Mouse (Mus musculus) intestine, embryonic 14.5 days (tissue): Measurements from ENCODE around the gene Axin1. TPM values are rescaled to one million over a fixed set of nuclear protein-coding genes. Genes with fewer than 3 reads are reported as not detected.
A peak's percentile ranks its signal among the peaks of the same experiment; 100 is the strongest.
"Not testable (repeated sequence)": the region's sequence is repeated elsewhere in the genome, so short reads cannot be mapped to it uniquely, and the experiment has no call there.

Experiments used
- ATAC-seq: fragments of 200-750 bp; cut with Nextera tagmentation; replicated peaks from 2 replicates; pipeline ENCODE4 v1.8.0; 2017; ENCODE audit warnings: low read depth, moderate number of reproducible peaks, moderate TSS enrichment, moderate library complexity; ENCODE audit not compliant: low FRiP score, low TSS enrichment
- DNase-seq: peaks from one replicate; pipeline ENCODE4 v3.0.0-alpha.2; 2018; ENCODE audit warnings: low spot score
- H3K27ac ChIP-seq: fragments of 300-500 bp; sonication (generic); 2 replicates; pipeline ENCODE4 v1.5.1; 2014; ENCODE audit warnings: low read depth, mild to moderate bottlenecking, control low read depth
- H3K27me3 ChIP-seq: fragments of 300-500 bp; sonication (generic); replicated peaks from 2 replicates; pipeline ENCODE4 v1.6.1; 2014; ENCODE audit warnings: low read length, control low read depth; ENCODE audit not compliant: control insufficient read depth, insufficient read depth
- H3K36me3 ChIP-seq: fragments of 300-500 bp; sonication (generic); 2 replicates; pipeline ENCODE4 v1.6.1; 2014; ENCODE audit warnings: low read length, control low read depth; ENCODE audit not compliant: control insufficient read depth, insufficient read depth
- H3K4me1 ChIP-seq: fragments of 300-500 bp; sonication (generic); replicated peaks from 2 replicates; pipeline ENCODE4 v1.6.1; 2014; ENCODE audit warnings: low read length, control low read depth, mixed read lengths; ENCODE audit not compliant: control insufficient read depth, insufficient read depth
- H3K4me2 ChIP-seq: fragments of 300-500 bp; sonication (generic); 2 replicates; pipeline ENCODE4 v1.6.1; 2014; ENCODE audit warnings: low read length
- H3K4me3 ChIP-seq: fragments of 300-500 bp; sonication (generic); 2 replicates; pipeline ENCODE4 v1.5.1; 2014; ENCODE audit warnings: low read depth, low read length, control low read depth, mixed read lengths
- H3K9ac ChIP-seq: fragments of 300-500 bp; sonication (generic); 2 replicates; pipeline ENCODE4 v1.6.1; 2014; ENCODE audit warnings: mild to moderate bottlenecking, low read length
- H3K9me3 ChIP-seq: fragments of 300-500 bp; sonication (generic); 2 replicates; pipeline ENCODE4 v1.6.1; 2016; ENCODE audit warnings: low read length, control low read depth; ENCODE audit not compliant: control insufficient read depth
- WGBS: fragments of 180-500 bp; shearing (Covaris S2); extraction: QIAGEN DNeasy Blood & Tissue Kit; methylation state at CpG from one replicate; pipeline ENCODE4 v1.1.7; 2014; 5-methylcytosine and 5-hydroxymethylcytosine counted together
- polyA plus RNA-seq: library from polyadenylated mRNA; unstranded; fragments of >200 nt; fragmentation: Nextera tagmentation; extraction: Ambion mirVana; gene quantifications from 2 replicates; pipeline ENCODE4 v1.2.1, GENCODE M21; 2014

Axin1 gene
- polyA plus RNA-seq, 1 experiment from 2014 or later: 11.5 TPM

DNA sequence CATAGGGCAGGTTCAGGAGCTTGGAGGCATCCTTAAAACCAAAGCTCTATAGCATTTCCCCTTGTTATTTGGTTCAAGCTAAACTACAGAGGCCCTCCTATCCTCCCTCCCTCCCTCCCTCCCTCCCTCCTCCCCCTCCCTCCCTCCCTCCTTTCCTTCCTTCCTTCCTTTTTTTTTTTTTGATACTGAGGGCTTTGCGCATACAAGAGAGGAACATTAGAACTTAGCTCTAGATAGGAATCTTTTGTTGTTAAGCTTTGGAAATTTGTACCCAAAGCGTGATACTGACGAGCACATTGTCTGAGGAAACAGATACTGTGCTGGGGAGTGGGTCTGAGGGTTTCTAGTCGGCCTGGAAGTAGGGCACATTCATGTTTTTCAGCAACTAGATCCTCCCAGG is 32.9 kb upstream of the Axin1 start:
- Histone ChIP-seq H3K27ac (no peak overlapping the region), H3K9me3 (no peaks in the 10 kb centered on the region), H3K27me3 (peaks cover 9% of the 10 kb centered on the region), H3K9ac (no peak overlapping the region), H3K36me3 (no peaks in the 10 kb centered on the region), H3K4me2 (no peak overlapping the region), H3K4me1 (no peaks in the 10 kb centered on the region), H3K4me3 (no peak overlapping the region)
- 54% methylated on average over 4 of the region's 4 CpGs for WGBS
- DNase-seq (no peak), ATAC-seq (no peak)

DNA sequence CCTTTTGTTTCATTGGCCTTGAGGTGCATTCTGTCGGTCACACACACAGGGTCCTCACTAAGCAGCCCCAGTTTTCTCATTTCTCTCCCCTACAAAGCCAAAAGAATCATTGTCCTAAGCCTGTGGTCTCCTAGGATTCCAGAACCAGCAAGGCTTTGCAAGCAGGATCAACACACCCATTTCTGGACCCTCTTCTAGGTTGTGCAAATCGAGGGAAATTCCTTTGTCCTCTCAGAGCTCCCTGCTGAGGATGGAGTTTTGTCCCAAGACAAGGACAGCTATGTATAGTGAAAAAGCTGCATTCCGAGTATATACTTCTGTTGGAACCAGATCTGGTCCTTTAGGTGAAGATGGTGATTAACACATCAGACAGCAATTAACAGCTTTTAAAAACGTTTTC is 28.3 kb upstream of the Axin1 start:
- peaks cover 10% of the 10 kb centered on the region; the same call in 1 of the 2 replicates for H3K4me1 ChIP-seq
- no peaks in the 10 kb centered on the region for H3K36me3 ChIP-seq
- H3K27ac ChIP-seq: no peak overlapping the region
- no peak overlapping the region for H3K9ac ChIP-seq
- 35% methylated on average over 4 of the region's 4 CpGs for WGBS
- DNase-seq (no peak), ATAC-seq (no peak)
- H3K27me3 ChIP-seq: peaks cover 53% of the 10 kb centered on the region
- H3K4me3 ChIP-seq: no peak overlapping the region
- H3K4me2 ChIP-seq: no peak overlapping the region
- H3K9me3 ChIP-seq: no peaks in the 10 kb centered on the region

DNA sequence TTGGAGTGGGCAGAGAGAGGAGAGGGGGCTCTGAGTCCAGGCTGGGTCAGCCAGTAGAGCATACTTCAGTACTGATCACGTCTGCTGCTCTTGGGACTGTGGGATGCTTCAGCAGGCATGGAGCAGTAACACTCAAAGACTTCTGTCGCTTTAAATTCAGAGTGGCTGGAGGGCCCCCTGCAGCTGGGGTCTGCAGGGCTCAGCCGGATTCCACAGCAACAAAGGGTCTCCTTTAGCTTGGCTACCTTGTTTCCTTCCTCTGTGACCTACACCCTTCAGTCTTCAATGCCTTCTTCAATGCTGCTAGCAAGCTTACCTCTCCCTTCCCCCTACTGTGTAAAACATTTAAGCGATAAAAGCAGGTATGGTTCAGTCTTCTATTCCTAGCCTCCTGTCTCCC is 27.5 kb upstream of the Axin1 start:
- H3K4me1 ChIP-seq: peaks cover 10% of the 10 kb centered on the region; the same call in 1 of the 2 replicates
- peaks cover 62% of the 10 kb centered on the region for H3K27me3 ChIP-seq
- DNase-seq: no peak
- H3K27ac ChIP-seq: no peak overlapping the region
- H3K36me3 ChIP-seq: no peaks in the 10 kb centered on the region
- H3K4me2 ChIP-seq: no peak overlapping the region
- no peak overlapping the region for H3K4me3 ChIP-seq
- H3K9me3 ChIP-seq: no peaks in the 10 kb centered on the region
- WGBS: 10% methylated on average over 4 of the region's 4 CpGs
- no peak overlapping the region for H3K9ac ChIP-seq
- no peak for ATAC-seq

DNA sequence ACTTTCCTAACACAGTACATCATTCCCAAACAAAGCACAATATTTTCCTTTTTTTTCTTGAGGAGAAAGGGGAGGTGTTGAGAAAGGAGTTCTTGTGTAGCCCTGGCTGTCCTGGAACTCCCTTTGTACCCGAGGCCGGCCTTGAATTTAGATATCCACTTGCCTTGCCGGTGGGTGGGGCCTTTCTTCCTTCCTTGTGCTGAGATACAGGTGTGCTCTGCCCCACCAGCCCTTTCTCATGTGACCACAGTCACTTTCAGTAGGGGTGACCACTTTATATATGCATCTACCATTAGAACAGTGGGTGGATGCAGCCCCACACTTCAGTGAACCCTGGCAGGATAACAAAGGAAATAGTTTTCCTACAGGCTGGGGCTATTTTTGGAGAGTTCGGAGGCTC is 26.8 kb upstream of the Axin1 start:
- DNase-seq (no peak), ATAC-seq (no peak)
- H3K36me3 ChIP-seq: no peaks in the 10 kb centered on the region
- no peak overlapping the region for H3K9ac ChIP-seq
- H3K27ac ChIP-seq: no peak overlapping the region
- H3K4me3 ChIP-seq: no peak overlapping the region
- peaks cover 10% of the 10 kb centered on the region; the same call in 1 of the 2 replicates for H3K4me1 ChIP-seq
- no peak overlapping the region for H3K4me2 ChIP-seq
- peaks cover 64% of the 10 kb centered on the region for H3K27me3 ChIP-seq
- WGBS: 32% methylated on average over 4 of the region's 4 CpGs
- H3K9me3 ChIP-seq: no peaks in the 10 kb centered on the region

DNA sequence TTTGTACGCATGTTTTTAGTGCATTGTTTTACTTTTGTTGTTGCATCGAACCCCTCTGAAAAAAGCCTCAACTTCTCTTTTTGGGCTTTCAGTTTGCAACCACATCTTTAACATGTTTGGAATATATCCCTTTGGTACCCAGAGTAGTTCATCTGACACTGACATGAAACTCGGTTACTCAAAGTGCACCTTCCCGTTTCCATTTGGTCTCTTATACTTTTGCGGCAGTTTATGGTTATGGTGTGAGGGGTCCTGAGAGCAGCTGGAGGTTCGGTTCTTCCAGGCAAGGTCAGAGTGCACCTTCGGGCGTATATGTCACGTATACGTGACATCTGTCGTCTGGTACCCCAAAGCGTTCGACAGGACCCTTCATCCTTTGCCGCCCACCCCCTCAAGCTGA is 25.7 kb upstream of the Axin1 start:
- DNase-seq: no peak
- Histone ChIP-seq H3K9me3 (no peaks in the 10 kb centered on the region), H3K27me3 (peaks cover 64% of the 10 kb centered on the region), H3K27ac (no peak overlapping the region), H3K4me2 (peak overlapping the region; percentile 88), H3K4me1 (peaks cover 10% of the 10 kb centered on the region; the same call in 1 of the 2 replicates), H3K4me3 (peak overlapping the region; percentile 54), H3K9ac (peak overlapping the region; percentile 44), H3K36me3 (no peaks in the 10 kb centered on the region)
- 21% methylated on average over 14 of the region's 14 CpGs for WGBS
- ATAC-seq: no peak

DNA sequence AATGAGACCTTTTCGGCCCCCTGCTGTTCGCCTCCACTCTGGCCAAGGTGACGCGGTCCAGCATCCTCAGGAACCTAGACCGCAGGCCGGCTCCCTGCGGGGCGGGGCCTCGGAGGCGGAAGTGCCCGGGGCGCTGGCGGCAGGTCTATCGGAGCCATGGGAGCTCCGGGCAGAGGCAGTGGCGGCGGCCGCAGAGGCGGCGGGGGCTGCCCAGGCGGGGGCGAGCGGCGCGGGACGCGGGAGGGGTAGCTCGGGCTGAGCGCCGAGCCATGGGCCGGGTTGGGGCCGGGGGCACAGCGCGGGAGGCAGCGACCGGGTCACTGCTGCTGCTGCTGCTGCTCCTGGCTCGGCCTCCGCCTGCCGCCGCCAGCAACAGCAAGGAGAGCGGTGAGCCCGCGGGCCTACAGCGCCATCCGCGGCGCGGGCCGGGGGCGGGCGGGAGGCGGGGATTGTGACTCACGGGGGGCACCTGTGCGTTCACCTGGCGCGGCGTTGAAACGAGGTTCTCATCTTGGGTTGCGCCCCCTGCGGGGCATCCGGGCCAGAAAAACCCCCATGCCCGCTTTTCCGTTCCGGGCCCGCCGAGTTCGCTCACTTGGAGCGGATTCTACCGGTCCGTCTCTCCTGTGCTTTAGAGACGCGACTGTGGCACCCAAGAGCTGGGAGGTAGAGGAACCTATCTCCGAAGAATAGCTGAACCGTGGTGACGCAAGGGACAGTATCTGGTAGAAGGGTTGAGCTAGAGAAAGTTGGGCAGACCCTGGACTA is 25.1 kb upstream of the Axin1 start, which contains the start of gene Tmem8:
TSS of gene Tmem8 (plus strand) at position 119 of the 768 bp plus-strand sequence.
- DNase-seq: peak; percentile 87
- peaks cover 64% of the 10 kb centered on the region for H3K27me3 ChIP-seq
- WGBS: under 1% methylated on average over 70 of the region's 75 CpGs
- peak within 1 kb of the TSS; percentile 44 for H3K9ac ChIP-seq
- no peaks in the 10 kb centered on the region for H3K36me3 ChIP-seq
- H3K27ac ChIP-seq: no peak within 1 kb of the TSS
- peak; percentile 82 for ATAC-seq
- H3K4me3 ChIP-seq: peak within 1 kb of the TSS; percentile 54
- no peaks in the 10 kb centered on the region for H3K9me3 ChIP-seq
- H3K4me2 ChIP-seq: peak within 1 kb of the TSS; percentile 88
- peaks cover 10% of the 10 kb centered on the region; the same call in 1 of the 2 replicates for H3K4me1 ChIP-seq

DNA sequence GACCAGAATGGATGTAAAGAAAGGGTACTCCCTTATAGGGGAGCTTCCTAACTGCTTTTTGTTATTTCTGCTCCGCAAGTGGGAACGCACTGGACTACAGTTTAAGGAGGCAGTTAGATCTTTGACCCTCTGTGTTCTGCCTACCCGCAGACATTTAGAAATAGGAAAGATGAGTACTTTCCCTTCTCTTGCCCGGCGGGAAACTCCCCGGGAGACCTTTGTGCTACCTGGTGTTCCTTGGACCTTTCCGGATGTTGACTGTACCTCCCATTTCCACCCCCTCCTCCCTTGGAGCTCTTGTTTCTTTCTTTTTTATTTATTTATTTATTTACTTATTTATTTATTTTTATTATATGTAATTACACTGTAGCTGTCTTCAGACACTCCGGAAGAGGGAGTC is 24.4 kb upstream of the Axin1 start:
- Histone ChIP-seq H3K9me3 (no peaks in the 10 kb centered on the region), H3K4me3 (peak overlapping the region; percentile 54), H3K4me2 (peak overlapping the region; percentile 88), H3K36me3 (no peaks in the 10 kb centered on the region), H3K9ac (no peak overlapping the region; the same call in 1 of the 2 replicates), H3K27me3 (peaks cover 64% of the 10 kb centered on the region), H3K27ac (no peak overlapping the region), H3K4me1 (peaks cover 10% of the 10 kb centered on the region; the same call in 1 of the 2 replicates)
- ATAC-seq (no peak), DNase-seq (no peak)
- WGBS: 15% methylated on average over 8 of the region's 8 CpGs

DNA sequence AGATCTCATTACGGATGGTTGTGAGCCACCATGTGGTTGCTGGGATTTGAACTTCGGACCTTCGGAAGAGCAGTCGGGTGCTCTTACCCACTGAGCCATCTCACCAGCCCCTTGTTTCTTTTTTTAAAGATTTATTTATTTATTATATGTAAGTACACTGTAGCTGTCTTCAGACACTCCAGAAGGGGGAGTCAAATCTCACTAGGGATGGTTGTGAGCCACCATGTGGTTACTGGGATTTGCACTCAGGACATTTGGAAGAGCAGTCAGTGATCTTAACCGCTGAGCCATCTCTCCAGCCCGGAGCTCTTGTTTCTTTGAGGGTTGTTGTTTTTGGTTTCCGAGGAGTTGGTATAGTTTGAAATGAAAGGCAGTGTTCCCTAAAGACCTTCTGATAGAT is 24.0 kb upstream of the Axin1 start:
- not testable (repeated sequence) for H3K36me3 ChIP-seq, H3K27ac ChIP-seq, H3K4me3 ChIP-seq, DNase-seq, H3K9ac ChIP-seq, H3K9me3 ChIP-seq, ATAC-seq, H3K4me2 ChIP-seq
- WGBS: 76% methylated on average over 7 of the region's 7 CpGs
- peaks cover 64% of the 10 kb centered on the region for H3K27me3 ChIP-seq
- peaks cover 10% of the 10 kb centered on the region; the same call in 1 of the 2 replicates for H3K4me1 ChIP-seq
